In the genomic region with DNA sequence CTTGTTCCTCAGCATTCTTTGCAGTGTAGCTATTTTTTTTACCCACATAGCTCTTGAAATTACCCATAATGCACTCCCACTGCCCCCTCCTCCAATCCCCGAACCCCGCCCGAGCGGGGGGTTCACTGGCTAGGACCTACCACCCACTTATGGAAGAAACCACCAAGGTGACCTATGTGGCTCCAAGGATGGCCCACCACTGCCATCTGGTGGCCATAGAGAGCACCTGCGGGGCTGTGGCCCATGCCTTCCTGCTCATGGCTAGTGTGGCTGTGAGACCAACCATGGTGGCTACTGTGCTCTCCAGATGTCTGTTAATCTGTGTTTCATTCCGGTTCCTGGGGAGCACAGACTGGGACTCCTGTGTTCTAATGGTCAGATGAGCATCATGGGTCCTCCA, we compare ENCODE assay signal across 8 mouse cellular contexts. TPM values are rescaled to one million over a fixed set of nuclear protein-coding genes. Genes with fewer than 3 reads are reported as not detected.
A peak's percentile ranks its signal among the peaks of the same experiment; 100 is the strongest.
DNase-seq lines count a peak whose midpoint lies in the region; ATAC-seq and TF ChIP-seq lines count a peak whose summit lies in the region.

No protein-coding gene starts in this region.

- peak; percentile 98 for DNase-seq in midbrain, embryonic 11.5 days (ENCODE audit: low spot score, missing footprints)
- DNase-seq in adrenal gland, adult 2 months, result peak; percentile 33
- DNase-seq in embryonic facial prominence, embryonic 10.5 days (ENCODE audit: low spot score), result peak; percentile 71
- DNase-seq in hindbrain, embryonic 14.5 days (ENCODE audit: low spot score), result peak; percentile 76
- DNase-seq in layer of hippocampus, postnatal 36 days, result peak; percentile 21 to 38
- peak; percentile 78 for DNase-seq in mesoderm, embryonic 11.5 days (ENCODE audit: low read depth, low spot score)
- peak; percentile 69 for DNase-seq in stomach, postnatal 0 days (ENCODE audit: low spot score)

- no peak overlapping the region for H3K9ac ChIP-seq in midbrain, embryonic 11.5 days (ENCODE audit: low read length)
- no peak overlapping the region for H3K9ac ChIP-seq in midbrain, embryonic 15.5 days
- H3K9ac ChIP-seq in hindbrain, embryonic 14.5 days, result no peak overlapping the region
- H3K9ac ChIP-seq in stomach, postnatal 0 days (ENCODE audit: low read length), result no peak overlapping the region

- H3K9me3 ChIP-seq in midbrain, embryonic 11.5 days (ENCODE audit: control insufficient read depth, low read length), result no peaks in the 10 kb centered on the region
- no peaks in the 10 kb centered on the region for H3K9me3 ChIP-seq in midbrain, embryonic 15.5 days
- no peaks in the 10 kb centered on the region for H3K9me3 ChIP-seq in embryonic facial prominence, embryonic 10.5 days
- no peaks in the 10 kb centered on the region for H3K9me3 ChIP-seq in hindbrain, embryonic 14.5 days (ENCODE audit: control insufficient read depth, low read length)
- no peaks in the 10 kb centered on the region for H3K9me3 ChIP-seq in stomach, postnatal 0 days (ENCODE audit: control insufficient read depth, low read length)

- peak; percentile 66 for ATAC-seq in midbrain, embryonic 11.5 days (ENCODE audit: low FRiP score)
- ATAC-seq in midbrain, embryonic 15.5 days (replicated peaks), result no peak
- ATAC-seq in hindbrain, embryonic 14.5 days (ENCODE audit: low FRiP score), result no peak
- peak; percentile 55; the same call in 1 of the 2 replicates for ATAC-seq in stomach, postnatal 0 days (ENCODE audit: low FRiP score, low TSS enrichment)

- no peak overlapping the region for H3K27ac ChIP-seq in midbrain, embryonic 11.5 days (ENCODE audit: low read depth, low read length)
- H3K27ac ChIP-seq in midbrain, embryonic 15.5 days, result no peak overlapping the region
- H3K27ac ChIP-seq in embryonic facial prominence, embryonic 10.5 days (replicated peaks), result no peak overlapping the region
- H3K27ac ChIP-seq in hindbrain, embryonic 14.5 days, result no peak overlapping the region
- H3K27ac ChIP-seq in stomach, postnatal 0 days (replicated peaks), result no peak overlapping the region

- no peak for TF ChIP-seq EP300 in stomach, postnatal 0 days (optimal IDR thresholded peaks at IDR 0.05)

- no peak overlapping the region for H3K4me2 ChIP-seq in midbrain, embryonic 11.5 days
- no peak overlapping the region for H3K4me2 ChIP-seq in midbrain, embryonic 15.5 days
- no peak overlapping the region for H3K4me2 ChIP-seq in hindbrain, embryonic 14.5 days (replicated peaks)
- H3K4me2 ChIP-seq in stomach, postnatal 0 days (replicated peaks; ENCODE audit: low read depth), result no peak overlapping the region

- H3K36me3 ChIP-seq in midbrain, embryonic 11.5 days (ENCODE audit: control insufficient read depth, insufficient read depth, low read length), result no peaks in the 10 kb centered on the region
- no peaks in the 10 kb centered on the region for H3K36me3 ChIP-seq in midbrain, embryonic 15.5 days (replicated peaks)
- no peaks in the 10 kb centered on the region for H3K36me3 ChIP-seq in embryonic facial prominence, embryonic 10.5 days (replicated peaks)
- no peaks in the 10 kb centered on the region for H3K36me3 ChIP-seq in hindbrain, embryonic 14.5 days (replicated peaks; ENCODE audit: control insufficient read depth, insufficient read depth)
- H3K36me3 ChIP-seq in stomach, postnatal 0 days (ENCODE audit: control insufficient read depth, insufficient read depth, low read length), result no peaks in the 10 kb centered on the region

- peak; percentile 96 for TF ChIP-seq CTCF in stomach, postnatal 0 days (IDR thresholded peaks at IDR 0.05; ENCODE audit: low read depth)

- H3K4me1 ChIP-seq in midbrain, embryonic 11.5 days (ENCODE audit: control insufficient read depth, insufficient read depth, low read length), result no peaks in the 10 kb centered on the region
- no peaks in the 10 kb centered on the region for H3K4me1 ChIP-seq in midbrain, embryonic 15.5 days
- H3K4me1 ChIP-seq in embryonic facial prominence, embryonic 10.5 days, result no peaks in the 10 kb centered on the region
- H3K4me1 ChIP-seq in hindbrain, embryonic 14.5 days (replicated peaks; ENCODE audit: control insufficient read depth, insufficient read depth, low read length), result no peaks in the 10 kb centered on the region
- no peaks in the 10 kb centered on the region for H3K4me1 ChIP-seq in stomach, postnatal 0 days (replicated peaks; ENCODE audit: control insufficient read depth, insufficient read depth)

- no peak overlapping the region for H3K4me3 ChIP-seq in midbrain, embryonic 11.5 days (ENCODE audit: low read depth, low read length)
- no peak overlapping the region for H3K4me3 ChIP-seq in midbrain, embryonic 15.5 days
- no peak overlapping the region for H3K4me3 ChIP-seq in embryonic facial prominence, embryonic 10.5 days
- H3K4me3 ChIP-seq in hindbrain, embryonic 14.5 days (replicated peaks; ENCODE audit: low read length), result no peak overlapping the region
- H3K4me3 ChIP-seq in stomach, postnatal 0 days (ENCODE audit: low read depth, low read length), result no peak overlapping the region

- 21% methylated on average over 6 of the region's 6 CpGs for WGBS in midbrain, embryonic 11.5 days
- 14% methylated on average over 6 of the region's 6 CpGs for WGBS in midbrain, embryonic 15.5 days
- 24% methylated on average over 6 of the region's 6 CpGs for WGBS in embryonic facial prominence, embryonic 10.5 days
- 15% methylated on average over 6 of the region's 6 CpGs for WGBS in hindbrain, embryonic 14.5 days
- 20% methylated on average over 6 of the region's 6 CpGs for WGBS in stomach, postnatal 0 days

- H3K27me3 ChIP-seq in midbrain, embryonic 11.5 days (ENCODE audit: control insufficient read depth, insufficient read depth, low read length), result no peaks in the 10 kb centered on the region
- no peaks in the 10 kb centered on the region for H3K27me3 ChIP-seq in midbrain, embryonic 15.5 days (replicated peaks)
- peaks cover 4% of the 10 kb centered on the region for H3K27me3 ChIP-seq in embryonic facial prominence, embryonic 10.5 days (replicated peaks; ENCODE audit: low read depth, poor library complexity, severe bottlenecking)
- no peaks in the 10 kb centered on the region; the same call in 1 of the 2 replicates for H3K27me3 ChIP-seq in hindbrain, embryonic 14.5 days (ENCODE audit: control insufficient read depth, insufficient read depth, low read length)
- no peaks in the 10 kb centered on the region for H3K27me3 ChIP-seq in stomach, postnatal 0 days (ENCODE audit: control insufficient read depth, insufficient read depth, low read length)

RNA-seq across cellular contexts. Expression of gene Tas1r2, which starts 16.5 kb away (rescaled TPM):
- polyA plus RNA-seq in midbrain, embryonic 11.5 days (2014; fragmentation: Nextera tagmentation; extraction: Ambion mirVana), result not detected in 2 replicates
- polyA plus RNA-seq in midbrain, embryonic 15.5 days (2015; fragmentation: Nextera tagmentation; extraction: Ambion mirVana), result not detected in 2 replicates
- not detected for total RNA-seq in adrenal gland, adult 2 months (2021)
- polyA plus RNA-seq in adrenal gland, adult 2 months (2012; rRNA removed), result 0.03 TPM in 1 of 2 replicates, not detected in the other
- polyA plus RNA-seq in embryonic facial prominence, embryonic 10.5 days (2016; fragmentation: Nextera tagmentation; extraction: Ambion mirVana), result not detected in 2 replicates
- polyA plus RNA-seq in hindbrain, embryonic 14.5 days (2014; fragmentation: Nextera tagmentation; extraction: Ambion mirVana), result not detected in 2 replicates
- total RNA-seq in layer of hippocampus, postnatal 36 days (2021), result not detected
- not detected in 2 replicates for polyA plus RNA-seq in stomach, postnatal 0 days (2015; fragmentation: Nextera tagmentation; extraction: Ambion mirVana)

RNA-seq across cellular contexts. Expression of gene Aldh4a1, which starts 47.2 kb away (rescaled TPM):
- 9.9 and 11.2 TPM in 2 replicates for polyA plus RNA-seq in midbrain, embryonic 11.5 days (2014; fragmentation: Nextera tagmentation; extraction: Ambion mirVana)
- 27.1 and 32.0 TPM in 2 replicates for polyA plus RNA-seq in midbrain, embryonic 15.5 days (2015; fragmentation: Nextera tagmentation; extraction: Ambion mirVana)
- total RNA-seq in adrenal gland, adult 2 months (2021), result 100 to 1,000 TPM in 1 of 2 experiments, 10 to 100 TPM in 1; 77.6 to 145 TPM
- 221 and 280 TPM in 2 replicates for polyA plus RNA-seq in adrenal gland, adult 2 months (2012; rRNA removed)
- polyA plus RNA-seq in embryonic facial prominence, embryonic 10.5 days (2016; fragmentation: Nextera tagmentation; extraction: Ambion mirVana), result 24.4 and 25.1 TPM in 2 replicates
- polyA plus RNA-seq in hindbrain, embryonic 14.5 days (2014; fragmentation: Nextera tagmentation; extraction: Ambion mirVana), result 18.1 and 18.8 TPM in 2 replicates
- 10 to 100 TPM; 19.0 to 20.1 TPM for total RNA-seq in layer of hippocampus, postnatal 36 days (2021)
- polyA plus RNA-seq in stomach, postnatal 0 days (2015; fragmentation: Nextera tagmentation; extraction: Ambion mirVana), result 12.9 and 14.7 TPM in 2 replicates

Comparison
In these comparisons a context has a peak if more than half of its experiments do, and no peak if none do; other contexts are left out.
1. ATAC-seq: peak in midbrain, embryonic 11.5 days (single experiment) and stomach, postnatal 0 days (single experiment); none in midbrain, embryonic 15.5 days (single experiment) and hindbrain, embryonic 14.5 days (single experiment).
2. DNase-seq: peak in every context shown above with its lines; median percentile 98 in midbrain, embryonic 11.5 days; 78 in mesoderm, embryonic 11.5 days; 76 in hindbrain, embryonic 14.5 days; 71 in embryonic facial prominence, embryonic 10.5 days; 69 in stomach, postnatal 0 days; 33 in adrenal gland, adult 2 months; 30 in layer of hippocampus, postnatal 36 days.